Mouse (Mus musculus) inflammation-experienced regulatory T-cells, adult 6 months (primary cell): ENCODE data around the gene Olfr791. TPM values are rescaled to one million over a fixed set of nuclear protein-coding genes. Genes with fewer than 3 reads are reported as not detected.

ENCODE experiments used
- ATAC-seq: one replicate; pipeline ENCODE4 v1.8.0; 2017
- polyA plus RNA-seq, 3 experiments: library from polyadenylated mRNA; unstranded; fragments of 100-300 nt; shearing (Covaris generic); gene quantifications; one replicate each; pipeline ENCODE4 v1.2.1; 2017

Olfr791 gene
- not detected for polyA plus RNA-seq

DNA sequence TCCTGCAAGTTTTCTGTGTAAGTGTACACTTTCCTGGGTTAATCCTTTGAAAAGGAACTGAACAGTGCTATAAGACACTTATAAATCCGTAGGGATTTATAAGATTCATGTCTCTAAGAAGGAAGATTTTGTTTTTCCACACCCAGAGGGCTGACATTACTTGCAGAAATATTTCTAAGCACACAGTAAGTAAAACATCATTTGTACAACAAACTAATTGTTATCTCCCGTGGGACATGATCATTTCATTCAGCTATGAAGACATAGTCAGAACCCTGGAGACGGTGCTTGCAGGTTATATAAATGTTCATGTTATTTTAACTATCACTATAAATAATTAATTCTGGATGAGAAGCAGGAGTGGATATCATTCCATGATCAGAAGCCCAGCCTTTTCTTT, at the start of gene Olfr791:
TSS of gene Olfr791 (plus strand) at position 301 of the 400 bp plus-strand sequence.
- no peak for ATAC-seq

DNA sequence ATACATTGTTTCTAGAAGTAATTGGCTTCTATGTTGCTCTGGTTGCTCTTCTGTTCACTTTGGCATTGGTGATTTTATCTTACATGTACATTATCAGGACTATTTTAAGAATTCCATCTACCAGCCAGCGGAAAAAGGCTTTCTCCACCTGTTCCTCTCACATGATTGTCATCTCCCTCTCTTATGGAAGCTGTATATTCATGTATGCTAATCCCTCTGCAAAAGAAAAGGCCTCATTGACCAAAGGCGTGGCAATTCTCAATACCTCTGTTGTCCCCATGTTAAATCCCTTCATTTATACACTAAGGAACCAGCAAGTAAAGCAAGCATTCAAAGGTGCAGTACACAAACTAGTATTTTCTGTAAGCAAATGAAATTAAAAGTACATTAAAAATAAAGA, 48.3 kb upstream of the Olfr791 start:
- ATAC-seq: no peak

DNA sequence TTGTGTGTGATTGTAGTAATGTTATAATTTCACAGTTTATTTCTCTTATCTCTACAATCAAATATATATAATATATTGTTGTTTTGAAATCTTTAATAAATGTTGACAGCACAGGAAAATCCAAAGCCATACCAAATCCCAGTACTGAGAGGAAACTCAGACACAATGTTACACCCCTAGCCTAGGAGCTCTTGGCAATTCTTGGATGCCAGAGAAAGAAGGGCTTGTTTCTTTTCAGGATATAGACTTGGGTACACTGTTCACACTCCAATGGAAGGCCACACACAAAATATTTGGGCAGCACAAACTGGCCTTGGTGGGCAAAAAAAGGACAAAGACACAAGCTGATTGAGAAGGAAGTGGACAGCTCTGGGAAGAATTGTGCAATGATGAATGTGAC, 47.9 kb upstream of the Olfr791 start:
- no peak for ATAC-seq

DNA sequence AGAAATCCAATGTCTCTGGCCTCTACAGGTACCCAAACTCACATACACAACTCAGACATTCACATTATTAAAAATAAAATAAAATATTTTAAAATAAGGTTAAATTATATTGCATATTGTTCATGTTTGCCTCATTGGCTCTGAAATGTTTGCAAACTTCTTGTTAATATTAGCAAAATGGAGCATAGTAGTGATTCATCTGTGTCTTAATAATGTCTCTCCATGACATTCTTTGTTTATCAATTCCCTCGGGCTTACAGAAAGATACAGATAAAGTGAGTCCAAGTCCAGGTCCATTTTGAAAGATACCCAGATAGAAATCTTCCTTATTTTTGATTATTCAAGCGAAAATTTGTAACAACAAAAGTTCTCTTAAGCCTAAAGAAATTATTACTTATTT, 37.1 kb upstream of the Olfr791 start, which contains the start of gene Olfr789:
TSS of gene Olfr789 (plus strand) at position 301 of the 400 bp plus-strand sequence.
- no peak for ATAC-seq

DNA sequence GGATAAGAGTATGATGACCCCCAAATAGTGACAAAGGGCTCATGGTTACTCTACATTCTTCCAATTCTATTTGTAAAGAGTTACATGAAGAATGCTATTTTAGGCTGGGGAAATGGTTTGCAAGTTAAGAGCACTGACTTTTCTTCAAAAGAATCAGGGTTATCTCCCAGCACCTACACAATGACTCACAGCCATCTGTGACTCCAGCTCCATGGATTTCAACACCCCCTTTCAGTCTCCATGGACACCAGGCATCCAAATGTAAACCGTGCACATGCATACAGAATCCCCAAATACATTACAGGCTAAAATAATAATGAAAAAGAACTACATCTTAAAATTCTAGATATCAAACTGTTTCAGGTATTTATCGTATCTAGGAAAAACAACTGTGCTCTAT, 31.5 kb upstream of the Olfr791 start:
- no peak for ATAC-seq

DNA sequence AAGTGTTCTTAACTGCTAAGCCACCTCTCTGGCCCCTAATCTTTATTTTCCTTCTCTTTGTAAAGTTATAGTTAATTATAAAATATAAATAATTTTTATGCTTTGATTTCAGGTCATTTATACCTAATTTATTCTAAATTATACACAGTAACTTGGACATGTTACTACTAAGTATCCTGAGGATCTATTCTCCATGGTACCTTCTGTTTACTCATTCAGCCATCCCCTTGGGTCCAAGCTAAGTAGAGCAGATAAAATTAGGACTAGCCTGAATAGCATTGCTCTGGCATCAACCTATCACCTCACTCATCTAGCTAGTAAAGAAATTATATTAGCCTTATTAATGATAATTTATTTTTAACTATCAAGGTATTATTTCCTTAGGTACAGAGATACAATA, 23.4 kb upstream of the Olfr791 start, which contains the start of gene Olfr790:
TSS of gene Olfr790 (plus strand) at position 301 of the 400 bp plus-strand sequence.
- ATAC-seq: no peak

DNA sequence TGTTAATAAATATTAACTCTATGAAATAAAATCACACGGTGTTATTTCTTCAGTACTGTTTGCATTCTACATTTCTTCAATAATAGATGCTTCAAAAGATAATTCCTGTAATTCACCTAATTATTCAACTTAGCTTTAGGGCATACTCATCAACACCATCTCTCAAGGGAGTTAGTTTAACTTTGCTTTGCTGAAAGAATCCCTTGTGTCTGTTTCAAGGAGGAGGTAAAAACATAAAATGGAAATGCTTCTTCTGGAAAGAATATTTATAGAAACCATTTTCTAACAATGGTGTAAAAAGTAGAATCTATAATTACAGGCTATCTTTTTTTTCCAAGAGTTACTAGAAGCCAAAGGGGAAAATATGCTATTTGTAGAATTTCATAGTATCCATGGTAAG, 17.3 kb downstream of the Olfr791 start, which contains the start of gene Olfr792:
TSS of gene Olfr792 (plus strand) at position 301 of the 400 bp plus-strand sequence.
- no peak for ATAC-seq

DNA sequence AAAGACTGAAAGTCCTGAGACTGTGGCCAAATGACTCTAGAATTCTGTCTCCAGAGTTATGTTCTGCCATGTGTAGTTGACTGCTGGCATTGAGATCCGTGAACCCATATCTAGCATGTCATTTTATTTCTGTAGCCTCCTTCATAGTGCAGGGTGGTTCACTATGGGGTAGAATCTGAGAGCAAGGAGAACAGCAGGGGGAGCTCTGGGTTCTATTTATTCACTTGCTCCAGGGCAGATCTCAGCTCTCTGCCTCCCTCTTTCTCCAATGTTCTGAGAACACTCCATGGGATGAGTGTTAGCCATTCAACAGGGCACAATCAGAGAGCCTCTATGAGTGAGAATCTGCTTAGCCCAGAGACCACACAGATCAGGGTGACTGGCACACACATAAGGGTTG, 27.8 kb downstream of the Olfr791 start:
- ATAC-seq: no peak

DNA sequence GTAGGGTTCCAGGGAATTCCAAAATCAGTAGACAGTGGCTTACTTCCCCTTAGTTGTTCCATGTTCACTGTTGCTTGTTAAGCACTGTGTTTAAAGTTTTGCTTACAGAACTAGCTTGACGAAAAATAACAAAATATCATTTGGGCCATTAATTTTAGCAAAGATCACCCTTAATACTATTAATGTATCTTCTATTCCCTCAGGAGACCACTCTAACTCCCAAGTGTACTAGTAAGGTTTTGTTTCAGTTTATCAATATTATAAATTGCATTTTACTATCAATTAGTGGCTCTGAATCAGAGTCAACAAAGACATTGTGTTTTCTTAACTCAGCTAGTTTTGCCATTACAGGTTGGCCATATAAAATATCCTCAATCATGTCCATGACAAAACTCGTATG, 45.8 kb downstream of the Olfr791 start, which contains the start of gene Olfr794:
TSS of gene Olfr794 (plus strand) at position 301 of the 400 bp plus-strand sequence.
- ATAC-seq: no peak

DNA sequence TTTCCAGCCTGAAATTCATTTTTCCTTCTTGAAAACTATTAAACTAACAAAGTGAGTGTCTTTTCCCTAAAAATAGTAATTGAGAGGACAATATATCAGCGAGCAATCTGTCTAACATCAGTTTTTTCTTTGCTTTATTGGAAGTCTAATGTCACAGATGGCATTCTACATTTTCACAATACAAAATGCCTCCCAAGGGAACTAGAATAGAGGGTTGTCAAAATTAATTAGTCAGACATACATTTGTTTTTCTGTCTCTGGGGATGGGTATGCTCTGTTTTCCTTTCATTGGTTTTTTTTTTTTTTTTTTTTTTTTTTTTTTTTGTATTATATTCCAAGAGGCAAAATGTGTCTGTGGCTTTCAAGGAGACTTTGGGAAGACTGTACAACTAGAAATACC, 55.5 kb downstream of the Olfr791 start:
- ATAC-seq: no peak

Other genes with a start within 250 kb of the Olfr791 start
- not detected for gene Olfr780, start 203.7 kb upstream of the Olfr791 start, polyA plus RNA-seq
- gene Olfr781, start 192.9 kb upstream of the Olfr791 start, polyA plus RNA-seq: not detected
- not detected for gene Olfr782, start 172.9 kb upstream of the Olfr791 start, polyA plus RNA-seq
- not detected for gene Olfr784, start 137.7 kb upstream of the Olfr791 start, polyA plus RNA-seq
- not detected for gene Olfr785, start 116.4 kb upstream of the Olfr791 start, polyA plus RNA-seq
- gene Olfr786, start 94.5 kb upstream of the Olfr791 start, polyA plus RNA-seq: not detected
- gene Olfr787, start 59.9 kb upstream of the Olfr791 start, polyA plus RNA-seq: under 1 TPM in 2 of 3 experiments, not detected in 1; 0.18 to 0.20 TPM
- not detected for gene Olfr788, start 50.8 kb upstream of the Olfr791 start, polyA plus RNA-seq
- not detected for gene Olfr789, start 37.0 kb upstream of the Olfr791 start, polyA plus RNA-seq
- not detected for gene Olfr790, start 23.3 kb upstream of the Olfr791 start, polyA plus RNA-seq
- not detected for gene Olfr792, start 17.4 kb downstream of the Olfr791 start, polyA plus RNA-seq
- not detected for gene Olfr794, start 45.9 kb downstream of the Olfr791 start, polyA plus RNA-seq
- not detected for gene Olfr796, start 90.8 kb downstream of the Olfr791 start, polyA plus RNA-seq
- under 1 TPM in 1 of 3 experiments, not detected in 2; 0.13 TPM for gene Olfr798, start 106.1 kb downstream of the Olfr791 start, polyA plus RNA-seq
- not detected for gene Olfr799, start 115.7 kb downstream of the Olfr791 start, polyA plus RNA-seq
- gene Olfr800, start 135.9 kb downstream of the Olfr791 start, polyA plus RNA-seq: not detected
- gene Olfr801, start 152.1 kb downstream of the Olfr791 start, polyA plus RNA-seq: under 1 TPM in 1 of 3 experiments, not detected in 2; 0.75 TPM
- gene Olfr802, start 166.4 kb downstream of the Olfr791 start, polyA plus RNA-seq: not detected
- gene Olfr803, start 172.5 kb downstream of the Olfr791 start, polyA plus RNA-seq: not detected
- not detected for gene Olfr804, start 181.4 kb downstream of the Olfr791 start, polyA plus RNA-seq
- not detected for gene Olfr805, start 207.6 kb downstream of the Olfr791 start, polyA plus RNA-seq
- not detected for gene Olfr806, start 220.1 kb downstream of the Olfr791 start, polyA plus RNA-seq
- gene Olfr807, start 236.0 kb downstream of the Olfr791 start, polyA plus RNA-seq: not detected
- gene Olfr808, start 243.7 kb downstream of the Olfr791 start, polyA plus RNA-seq: not detected